Mouse (Mus musculus) olfactory bulb, adult 2 months (tissue): ENCODE data around the gene Trak1.

Experiments used
- CTCF ChIP-seq: fragments of 200-500 bp; IDR thresholded peaks from 2 replicates; pipeline ENCODE4 v1.5.1; 2012; ENCODE audit warnings: low read depth, mild to moderate bottlenecking, low read length, moderate library complexity; ENCODE audit not compliant: insufficient read depth
- POLR2A ChIP-seq: fragments of 200-500 bp; IDR thresholded peaks from 2 replicates; pipeline ENCODE4 v1.6.1; 2012; ENCODE audit warnings: mild to moderate bottlenecking, low read depth, low read length, moderate library complexity; ENCODE audit not compliant: insufficient read depth

GRCm38 (mm10) chr9:121346635-121347034, 49.3 kb downstream of the Trak1 start:
- TF ChIP-seq CTCF = no peak
- no peak for TF ChIP-seq POLR2A
